Mouse (Mus musculus): ENCODE results near the gene Cpxm2. TPM values are rescaled to one million over a fixed set of nuclear protein-coding genes. Genes with fewer than 3 reads are reported as not detected.

The Cpxm2 gene
- total and polyA plus RNA-seq, 2 experiments from 2014 or later: 0.37 to 1.5 TPM

DNA sequence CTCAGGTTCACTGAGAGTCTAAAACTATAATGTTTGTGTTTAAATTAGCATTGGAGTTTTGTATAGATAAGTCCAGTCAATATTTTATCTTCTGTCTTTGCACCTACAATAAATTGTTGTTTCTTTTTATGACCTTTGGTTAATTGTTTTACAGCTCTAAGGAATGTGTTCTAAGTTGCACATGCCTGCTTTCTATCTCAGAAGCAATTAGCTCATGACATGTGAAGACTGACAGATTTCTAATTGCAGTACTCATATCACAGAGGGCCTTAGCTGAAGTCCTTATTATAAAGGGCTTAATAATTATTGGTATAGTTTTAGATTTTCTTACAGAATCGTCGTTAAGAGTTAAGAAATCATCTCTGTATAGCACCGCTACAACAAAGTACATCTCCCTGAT, 138.6 kb downstream of the Cpxm2 start:
- Histone ChIP-seq H3K36me3 (replicated peaks; ENCODE audit: control insufficient read depth, insufficient read depth, low read length) (no peaks in the 10 kb centered on the region), H3K4me2 (ENCODE audit: low read depth, low read length) (no peak overlapping the region), H3K27ac (ENCODE audit: low read depth) (no peak overlapping the region), H3K27me3 (ENCODE audit: control insufficient read depth, insufficient read depth, low read length) (no peaks in the 10 kb centered on the region), H3K4me3 (ENCODE audit: low read depth, low read length) (no peak overlapping the region), H3K9me3 (replicated peaks; ENCODE audit: control insufficient read depth, low read length) (no peaks in the 10 kb centered on the region), H3K9ac (replicated peaks; ENCODE audit: low read depth, low read length) (no peak overlapping the region), H3K4me1 (ENCODE audit: control insufficient read depth, insufficient read depth) (no peaks in the 10 kb centered on the region)
- no peak for TF ChIP-seq EP300 (IDR thresholded peaks at IDR 0.05; ENCODE audit: low read depth)
- TF ChIP-seq CTCF (IDR thresholded peaks at IDR 0.05; ENCODE audit: low read depth): no peak
- no peak for ATAC-seq (ENCODE audit: insufficient read depth, low read depth)
- WGBS: 70% methylated on average over 3 of the region's 3 CpGs
- no peak for DNase-seq (ENCODE audit: low spot score)

DNA sequence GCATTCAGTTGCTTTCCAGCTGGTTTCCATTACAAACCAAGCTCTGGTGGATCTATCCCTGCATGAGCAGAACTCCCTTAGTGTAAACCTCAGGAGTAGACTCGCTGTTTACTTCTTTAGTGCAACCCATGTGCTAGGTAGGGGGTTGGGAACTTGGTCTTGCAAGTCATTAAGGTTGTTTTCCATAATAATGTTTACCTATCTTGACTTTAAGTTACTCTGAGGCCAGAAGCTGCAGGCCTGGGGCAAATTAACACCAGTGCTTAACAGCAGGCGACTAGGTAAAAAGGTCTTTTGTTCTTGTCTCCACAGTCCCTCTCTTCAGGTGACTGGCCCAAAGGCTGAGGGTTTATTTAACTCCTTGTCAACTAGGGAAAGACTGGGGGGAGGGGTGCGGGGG, 139.3 kb downstream of the Cpxm2 start:
- H3K9ac ChIP-seq (replicated peaks; ENCODE audit: low read depth, low read length): no peak overlapping the region
- DNase-seq (ENCODE audit: low spot score): no peak
- no peak for ATAC-seq (ENCODE audit: insufficient read depth, low read depth)
- H3K4me3 ChIP-seq (ENCODE audit: low read depth, low read length): no peak overlapping the region
- no peaks in the 10 kb centered on the region for H3K4me1 ChIP-seq (ENCODE audit: control insufficient read depth, insufficient read depth)
- no peaks in the 10 kb centered on the region for H3K36me3 ChIP-seq (replicated peaks; ENCODE audit: control insufficient read depth, insufficient read depth, low read length)
- no peaks in the 10 kb centered on the region for H3K27me3 ChIP-seq (ENCODE audit: control insufficient read depth, insufficient read depth, low read length)
- TF ChIP-seq CTCF (IDR thresholded peaks at IDR 0.05; ENCODE audit: low read depth) (no peak), EP300 (IDR thresholded peaks at IDR 0.05; ENCODE audit: low read depth) (no peak)
- WGBS: 14% methylated on average over 3 of the region's 3 CpGs
- H3K9me3 ChIP-seq (replicated peaks; ENCODE audit: control insufficient read depth, low read length): no peaks in the 10 kb centered on the region
- no peak overlapping the region for H3K27ac ChIP-seq (ENCODE audit: low read depth)
- no peak overlapping the region for H3K4me2 ChIP-seq (ENCODE audit: low read depth, low read length)

DNA sequence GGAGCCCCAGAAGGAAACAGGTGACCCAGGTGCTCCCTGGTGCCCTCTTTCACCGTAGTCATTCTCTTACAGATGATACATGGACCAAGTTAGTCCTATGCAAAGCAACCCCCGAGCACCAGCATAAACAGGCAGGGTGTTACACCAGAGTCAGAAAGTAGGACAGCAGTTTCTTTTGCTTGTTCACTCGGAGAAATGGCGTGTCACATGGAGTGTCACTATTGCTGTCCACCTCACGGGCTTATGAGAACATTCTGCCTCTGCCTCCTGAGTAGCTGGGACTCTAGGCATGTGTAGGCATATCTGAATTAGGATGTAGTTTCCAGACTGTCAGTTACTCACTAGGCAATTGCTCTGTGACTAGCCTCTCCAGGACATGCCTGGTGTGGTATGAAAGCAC, 140.6 kb downstream of the Cpxm2 start:
- Histone ChIP-seq H3K27me3 (ENCODE audit: control insufficient read depth, insufficient read depth, low read length) (no peaks in the 10 kb centered on the region), H3K27ac (ENCODE audit: low read depth) (no peak overlapping the region), H3K9ac (replicated peaks; ENCODE audit: low read depth, low read length) (no peak overlapping the region), H3K4me2 (ENCODE audit: low read depth, low read length) (no peak overlapping the region), H3K4me1 (ENCODE audit: control insufficient read depth, insufficient read depth) (no peaks in the 10 kb centered on the region), H3K36me3 (replicated peaks; ENCODE audit: control insufficient read depth, insufficient read depth, low read length) (no peaks in the 10 kb centered on the region), H3K4me3 (ENCODE audit: low read depth, low read length) (no peak overlapping the region), H3K9me3 (replicated peaks; ENCODE audit: control insufficient read depth, low read length) (no peaks in the 10 kb centered on the region)
- TF ChIP-seq EP300 (IDR thresholded peaks at IDR 0.05; ENCODE audit: low read depth) (no peak), CTCF (IDR thresholded peaks at IDR 0.05; ENCODE audit: low read depth) (no peak)
- DNase-seq (ENCODE audit: low spot score): no peak
- 67% methylated on average over 5 of the region's 5 CpGs for WGBS
- ATAC-seq (ENCODE audit: insufficient read depth, low read depth): no peak

DNA sequence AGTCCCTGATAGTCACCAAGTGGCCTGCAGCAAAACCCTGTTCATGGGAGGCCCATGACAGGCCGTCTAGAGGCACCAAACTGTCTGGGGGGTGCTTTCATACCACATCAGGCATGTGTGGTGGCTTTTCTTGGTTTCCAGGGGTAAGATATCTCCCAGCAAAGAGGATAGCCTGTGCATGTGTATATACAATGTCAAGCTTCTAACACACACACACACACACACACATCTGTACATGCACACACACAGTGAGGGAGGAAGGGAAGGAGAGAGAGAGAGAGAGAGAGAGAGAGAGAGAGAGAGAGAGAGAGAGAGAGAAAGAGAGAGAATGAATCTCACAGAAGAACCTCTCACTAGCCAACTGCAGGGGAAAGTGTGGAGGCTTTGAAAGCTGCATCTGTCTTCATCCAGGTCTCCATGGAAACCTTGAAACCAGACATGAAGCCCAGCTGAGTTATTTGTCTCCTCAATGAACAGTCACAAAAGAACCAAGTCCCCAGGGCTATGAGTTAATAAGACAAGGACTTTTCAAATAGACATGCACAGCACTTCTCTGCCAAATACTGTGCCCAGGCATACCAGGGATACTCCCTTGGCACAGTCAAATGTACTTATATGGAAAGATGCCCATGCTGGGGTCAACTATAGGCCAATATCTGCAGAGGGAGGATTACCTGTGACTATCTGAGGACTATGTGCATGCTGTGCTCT, 141.4 kb downstream of the Cpxm2 start:
- WGBS: 17% methylated on average over 1 of the region's 1 CpGs
- ATAC-seq (ENCODE audit: insufficient read depth, low read depth): no peak
- H3K4me2 ChIP-seq (ENCODE audit: low read depth, low read length): no peak overlapping the region

DNA sequence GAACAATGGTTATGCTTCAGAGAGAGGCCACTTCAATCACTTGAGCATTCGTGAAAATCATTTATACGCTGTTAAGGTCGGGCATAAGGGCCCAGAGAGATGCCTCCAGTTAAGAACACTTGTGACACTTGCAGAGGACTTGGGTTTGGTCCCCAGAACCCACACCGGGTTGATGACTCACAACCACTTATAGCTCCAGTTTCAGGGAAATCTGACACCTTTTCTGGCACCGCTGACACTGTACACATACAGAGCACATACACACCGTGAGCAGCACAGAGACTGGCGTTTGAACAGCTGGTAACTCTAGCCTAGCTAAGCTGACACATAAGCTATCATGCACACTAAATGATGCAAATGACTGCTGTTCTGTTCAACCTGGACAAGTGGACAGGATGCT, 145.5 kb downstream of the Cpxm2 start:
- TF ChIP-seq EP300 (IDR thresholded peaks at IDR 0.05; ENCODE audit: low read depth): no peak
- no peak for TF ChIP-seq CTCF (IDR thresholded peaks at IDR 0.05; ENCODE audit: low read depth)
- 71% methylated on average over 7 of the region's 7 CpGs for WGBS
- DNase-seq (ENCODE audit: low spot score): no peak

More for the DNA sequence above, 141.4 kb downstream of the Cpxm2 start:
- Histone ChIP-seq H3K4me3 (ENCODE audit: low read depth, low read length) (no peak overlapping the region), H3K9ac (replicated peaks; ENCODE audit: low read depth, low read length) (no peak overlapping the region), H3K27me3 (ENCODE audit: control insufficient read depth, insufficient read depth, low read length) (no peaks in the 10 kb centered on the region), H3K4me1 (ENCODE audit: control insufficient read depth, insufficient read depth) (no peaks in the 10 kb centered on the region), H3K9me3 (replicated peaks; ENCODE audit: control insufficient read depth, low read length) (no peaks in the 10 kb centered on the region), H3K36me3 (replicated peaks; ENCODE audit: control insufficient read depth, insufficient read depth, low read length) (no peaks in the 10 kb centered on the region), H3K27ac (ENCODE audit: low read depth) (no peak overlapping the region)
- no peak for DNase-seq (ENCODE audit: low spot score)
- TF ChIP-seq EP300 (IDR thresholded peaks at IDR 0.05; ENCODE audit: low read depth) (no peak), CTCF (IDR thresholded peaks at IDR 0.05; ENCODE audit: low read depth) (no peak)

More for the DNA sequence above, 145.5 kb downstream of the Cpxm2 start:
- Histone ChIP-seq H3K27ac (ENCODE audit: low read depth) (no peak overlapping the region), H3K4me1 (ENCODE audit: control insufficient read depth, insufficient read depth) (no peaks in the 10 kb centered on the region), H3K36me3 (replicated peaks; ENCODE audit: control insufficient read depth, insufficient read depth, low read length) (no peaks in the 10 kb centered on the region), H3K4me2 (ENCODE audit: low read depth, low read length) (no peak overlapping the region), H3K4me3 (ENCODE audit: low read depth, low read length) (no peak overlapping the region), H3K9ac (replicated peaks; ENCODE audit: low read depth, low read length) (no peak overlapping the region), H3K9me3 (replicated peaks; ENCODE audit: control insufficient read depth, low read length) (no peaks in the 10 kb centered on the region), H3K27me3 (ENCODE audit: control insufficient read depth, insufficient read depth, low read length) (no peaks in the 10 kb centered on the region)
- no peak for ATAC-seq (ENCODE audit: insufficient read depth, low read depth)

All from heart, postnatal 0 days (tissue).